Mouse (Mus musculus): ENCODE results near the gene Tmem205. TPM values are rescaled to one million over a fixed set of nuclear protein-coding genes. Genes with fewer than 3 reads are reported as not detected.
A peak's percentile ranks its signal among the peaks of the same experiment; 100 is the strongest.

Tmem205 gene
- polyA plus RNA-seq, 1 experiment from 2014 or later: 52.8 TPM

- no peak overlapping the region for H3K27ac ChIP-seq (replicated peaks)
- peaks cover 2% of the 10 kb centered on the region; the same call in 1 of the 2 replicates for H3K36me3 ChIP-seq
- no peak overlapping the region for H3K4me2 ChIP-seq
- H3K27me3 ChIP-seq (replicated peaks): no peaks in the 10 kb centered on the region
- no peak overlapping the region for H3K9ac ChIP-seq (replicated peaks)
- ATAC-seq (ENCODE audit: low FRiP score): no peak
- no peaks in the 10 kb centered on the region for H3K9me3 ChIP-seq (replicated peaks)
- WGBS: 96% methylated on average over 1 of the region's 1 CpGs
- no peak overlapping the region for H3K4me3 ChIP-seq (replicated peaks)
- H3K4me1 ChIP-seq: peaks cover 18% of the 10 kb centered on the region
Measured at GRCm38 (mm10) chr9:21925506-21925905, 1.9 kb downstream of the Tmem205 start.

DNA sequence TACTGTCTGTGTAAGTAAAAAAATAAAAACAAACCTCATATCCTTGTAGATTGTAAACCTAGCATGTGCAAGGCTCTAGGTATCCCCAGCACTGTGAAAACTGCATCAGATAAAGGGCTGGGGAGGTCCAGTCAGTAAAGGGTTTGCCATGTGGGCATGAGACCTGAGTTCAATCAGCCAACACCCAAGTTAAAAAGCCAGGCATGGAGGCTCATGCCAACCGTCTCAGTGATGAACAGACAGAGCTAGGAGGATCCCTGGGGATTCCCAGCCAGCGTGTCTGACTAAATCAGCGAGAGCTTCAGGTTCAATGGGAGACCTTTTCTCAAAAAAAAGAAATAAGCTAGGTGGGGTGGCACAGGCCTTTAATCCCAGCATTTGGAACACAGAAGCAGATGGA, 2.3 kb downstream of the Tmem205 start:
- Histone ChIP-seq H3K27ac (replicated peaks) (no peak overlapping the region), H3K9me3 (replicated peaks) (no peaks in the 10 kb centered on the region), H3K27me3 (replicated peaks) (no peaks in the 10 kb centered on the region), H3K4me2 (no peak overlapping the region), H3K36me3 (peaks cover 2% of the 10 kb centered on the region; the same call in 1 of the 2 replicates), H3K4me1 (peaks cover 18% of the 10 kb centered on the region), H3K9ac (replicated peaks) (no peak overlapping the region), H3K4me3 (replicated peaks) (no peak overlapping the region)
- 83% methylated on average over 3 of the region's 3 CpGs for WGBS
- no peak for ATAC-seq (ENCODE audit: low FRiP score)

DNA sequence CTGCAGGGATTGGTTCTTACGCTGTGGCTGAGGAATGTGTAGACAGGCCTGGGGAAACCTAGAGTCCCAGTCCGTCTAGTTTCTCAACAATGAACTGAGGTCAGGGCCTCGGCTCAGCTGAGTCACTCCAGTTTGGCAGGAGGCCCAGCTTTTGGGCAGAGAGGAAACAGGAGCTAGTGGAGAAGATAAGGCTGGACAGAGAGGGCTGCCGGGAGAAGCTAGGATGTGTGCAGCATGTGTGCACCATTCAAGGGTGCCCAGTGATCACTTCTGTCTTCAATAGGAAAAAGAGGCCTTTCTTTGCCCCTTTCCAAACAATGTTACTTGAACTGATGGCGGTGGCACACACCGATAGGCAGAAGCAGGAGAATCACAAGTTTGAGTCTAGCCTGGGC, 3.3 kb downstream of the Tmem205 start:
- ATAC-seq (ENCODE audit: low FRiP score): no peak
- WGBS: 76% methylated on average over 6 of the region's 6 CpGs
- Histone ChIP-seq H3K4me1 (peaks cover 18% of the 10 kb centered on the region), H3K36me3 (peaks cover 2% of the 10 kb centered on the region; the same call in 1 of the 2 replicates), H3K9me3 (replicated peaks) (no peaks in the 10 kb centered on the region), H3K4me2 (no peak overlapping the region), H3K27me3 (replicated peaks) (no peaks in the 10 kb centered on the region), H3K27ac (replicated peaks) (no peak overlapping the region), H3K4me3 (replicated peaks) (no peak overlapping the region), H3K9ac (replicated peaks) (no peak overlapping the region)

GRCm38 (mm10) chr9:21923490-21924098, 3.8 kb downstream of the Tmem205 start:
- Histone ChIP-seq H3K36me3 (peaks cover 2% of the 10 kb centered on the region; the same call in 1 of the 2 replicates), H3K4me1 (peaks cover 18% of the 10 kb centered on the region), H3K27me3 (replicated peaks) (no peaks in the 10 kb centered on the region), H3K4me2 (no peak overlapping the region), H3K9ac (replicated peaks) (no peak overlapping the region), H3K9me3 (replicated peaks) (no peaks in the 10 kb centered on the region), H3K4me3 (replicated peaks) (no peak overlapping the region), H3K27ac (replicated peaks) (no peak overlapping the region)
- 73% methylated on average over 3 of the region's 3 CpGs for WGBS
- no peak for ATAC-seq (ENCODE audit: low FRiP score)

- no peak overlapping the region for H3K4me2 ChIP-seq
- no peaks in the 10 kb centered on the region for H3K27me3 ChIP-seq (replicated peaks)
- 90% methylated on average over 4 of the region's 4 CpGs for WGBS
Measured at GRCm38 (mm10) chr9:21923036-21923435, 4.3 kb downstream of the Tmem205 start.

GRCm38 (mm10) chr9:21918692-21919384, 8.5 kb downstream of the Tmem205 start:
- ATAC-seq (ENCODE audit: low FRiP score): no peak

More at GRCm38 (mm10) chr9:21923036-21923435, 4.3 kb downstream of the Tmem205 start:
- Histone ChIP-seq H3K4me3 (replicated peaks) (no peak overlapping the region), H3K4me1 (peaks cover 23% of the 10 kb centered on the region), H3K27ac (replicated peaks) (no peak overlapping the region), H3K36me3 (peaks cover 2% of the 10 kb centered on the region; the same call in 1 of the 2 replicates), H3K9me3 (replicated peaks) (no peaks in the 10 kb centered on the region), H3K9ac (replicated peaks) (no peak overlapping the region)
- ATAC-seq (ENCODE audit: low FRiP score): no peak

DNA sequence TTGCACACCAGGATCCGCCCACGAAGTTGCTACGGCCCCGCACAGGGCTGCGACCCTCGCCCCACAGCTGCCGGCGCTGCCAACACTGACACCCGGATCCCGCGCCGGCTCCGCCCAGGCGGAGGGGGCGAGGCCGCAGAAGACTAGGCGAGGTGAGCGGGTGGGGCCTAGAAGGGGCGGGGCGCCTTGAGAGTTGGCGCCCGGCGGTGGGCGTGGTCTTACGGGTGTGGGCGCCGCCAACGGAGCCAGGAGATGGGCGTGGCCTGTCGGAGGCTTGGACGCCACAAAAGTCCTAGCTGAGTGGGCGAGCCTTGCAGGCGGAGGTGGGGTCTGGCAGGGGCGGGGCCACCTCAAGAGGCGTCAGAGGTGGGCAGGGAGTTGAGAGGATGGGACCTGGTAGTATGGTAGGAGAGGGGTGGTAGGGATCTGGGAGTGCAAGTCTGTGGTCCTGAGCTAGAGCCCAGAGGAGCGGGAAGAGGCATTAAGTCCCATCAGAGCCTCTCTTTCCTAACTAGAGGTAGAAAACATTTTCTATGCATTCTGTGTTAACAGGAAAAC, 9.2 kb downstream of the Tmem205 start, which contains the start of gene Rab3d:
Gene Rab3d (minus strand): TSS at position 158 of the 558 bp plus-strand sequence.
- peak within 1 kb of the TSS; percentile 68 for H3K4me3 ChIP-seq (replicated peaks)
- peak; percentile 90 for ATAC-seq (ENCODE audit: low FRiP score)
- under 1% methylated on average over 36 of the region's 36 CpGs for WGBS
- peaks cover 11% of the 10 kb centered on the region for H3K36me3 ChIP-seq
- peak within 1 kb of the TSS; percentile 71 for H3K27ac ChIP-seq (replicated peaks)
- peak within 1 kb of the TSS; percentile 65 for H3K9ac ChIP-seq (replicated peaks)
- peak within 1 kb of the TSS; percentile 87 for H3K4me2 ChIP-seq
- no peaks in the 10 kb centered on the region for H3K9me3 ChIP-seq (replicated peaks)
- 0 out of 2 replicates have a peak, but pooled peaks cover 3% of the 10 kb centered on the region for H3K27me3 ChIP-seq (replicated peaks)
- H3K4me1 ChIP-seq: peaks cover 15% of the 10 kb centered on the region

More at GRCm38 (mm10) chr9:21918692-21919384, 8.5 kb downstream of the Tmem205 start:
- Histone ChIP-seq H3K4me3 (replicated peaks) (peak overlapping the region; percentile 68), H3K27ac (replicated peaks) (no peak overlapping the region), H3K9ac (replicated peaks) (no peak overlapping the region), H3K36me3 (peaks cover 11% of the 10 kb centered on the region), H3K9me3 (replicated peaks) (no peaks in the 10 kb centered on the region), H3K4me2 (peak overlapping the region; percentile 87), H3K4me1 (peaks cover 15% of the 10 kb centered on the region), H3K27me3 (replicated peaks) (0 out of 2 replicates have a peak, but pooled peaks cover 3% of the 10 kb centered on the region)
- 23% methylated on average over 5 of the region's 5 CpGs for WGBS

DNA sequence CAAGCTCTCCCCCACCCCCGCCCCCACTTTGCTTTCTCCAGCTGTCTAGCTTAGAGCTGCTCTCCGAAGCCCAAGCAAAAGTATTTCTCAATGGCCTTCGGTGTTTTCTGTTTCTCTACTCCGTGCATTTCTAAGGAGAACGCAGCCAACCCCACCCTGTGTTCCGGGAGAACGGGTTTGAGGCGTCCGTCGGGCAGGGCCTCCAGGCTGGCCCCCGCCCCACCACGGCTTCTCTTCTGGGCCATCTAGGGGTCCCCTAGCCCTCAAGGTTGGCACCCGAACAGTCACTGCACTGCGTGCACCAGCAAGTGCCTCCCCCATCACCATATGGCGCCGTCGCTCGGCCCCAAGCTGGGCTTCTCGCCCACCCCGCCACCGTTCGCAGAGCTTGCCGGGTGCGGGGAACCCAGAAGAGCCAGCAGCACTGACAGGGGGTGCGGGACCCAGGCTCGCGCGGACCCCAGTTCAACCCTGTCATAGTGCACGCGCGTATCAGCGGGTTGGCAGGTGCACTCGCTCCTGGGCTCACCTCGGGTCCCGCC, 9.8 kb downstream of the Tmem205 start:
- ATAC-seq (ENCODE audit: low FRiP score): peak; percentile 79
- peaks cover 11% of the 10 kb centered on the region for H3K36me3 ChIP-seq
- H3K4me2 ChIP-seq: peak overlapping the region; percentile 87
- 2% methylated on average over 35 of the region's 35 CpGs for WGBS
- H3K9me3 ChIP-seq (replicated peaks): no peaks in the 10 kb centered on the region
- H3K4me3 ChIP-seq (replicated peaks): peak overlapping the region; percentile 68
- peak overlapping the region; percentile 65 for H3K9ac ChIP-seq (replicated peaks)
- peaks cover 15% of the 10 kb centered on the region for H3K4me1 ChIP-seq
- 0 out of 2 replicates have a peak, but pooled peaks cover 3% of the 10 kb centered on the region for H3K27me3 ChIP-seq (replicated peaks)
- peak overlapping the region; percentile 71 for H3K27ac ChIP-seq (replicated peaks)

DNA sequence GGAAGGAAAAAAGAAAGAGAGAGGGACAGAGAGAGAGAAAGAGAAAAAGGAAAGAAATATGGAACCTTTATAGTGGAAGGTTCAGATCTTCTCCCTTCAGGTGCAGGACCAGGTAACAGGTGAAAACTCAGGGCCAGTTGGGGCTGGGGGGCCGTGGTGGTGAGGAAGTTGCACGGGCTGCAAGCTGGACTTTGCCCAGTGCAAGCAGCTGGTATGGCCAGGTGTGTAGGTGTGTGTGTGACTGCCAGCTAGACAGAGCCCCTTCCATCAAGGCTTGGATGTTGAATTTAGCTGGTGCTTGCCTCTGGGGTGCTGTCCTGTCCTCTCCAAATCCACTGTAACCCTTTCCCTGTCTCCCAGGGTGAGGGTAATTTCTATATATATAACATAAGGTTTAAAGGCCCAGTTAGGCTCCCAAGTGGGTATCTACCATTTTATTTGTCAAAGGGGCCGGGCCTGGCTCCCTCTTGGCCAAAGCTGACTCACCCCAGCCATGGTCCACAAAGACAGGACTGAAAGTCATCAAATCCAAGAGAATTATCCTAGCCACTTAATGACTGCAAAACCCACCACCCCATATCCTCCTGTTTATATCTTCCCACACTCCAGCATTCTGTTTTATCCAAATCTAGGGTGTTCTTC, 10.4 kb downstream of the Tmem205 start:
- H3K4me1 ChIP-seq: peaks cover 15% of the 10 kb centered on the region
- H3K9ac ChIP-seq (replicated peaks): peak overlapping the region; percentile 65
- WGBS: 68% methylated on average over 3 of the region's 3 CpGs
- peak overlapping the region; percentile 68 for H3K4me3 ChIP-seq (replicated peaks)
- no peak for ATAC-seq (ENCODE audit: low FRiP score)
- no peaks in the 10 kb centered on the region for H3K9me3 ChIP-seq (replicated peaks)
- peak overlapping the region; percentile 87 for H3K4me2 ChIP-seq
- H3K36me3 ChIP-seq: peaks cover 11% of the 10 kb centered on the region
- H3K27ac ChIP-seq (replicated peaks): peak overlapping the region; percentile 71
- H3K27me3 ChIP-seq (replicated peaks): 0 out of 2 replicates have a peak, but pooled peaks cover 3% of the 10 kb centered on the region

DNA sequence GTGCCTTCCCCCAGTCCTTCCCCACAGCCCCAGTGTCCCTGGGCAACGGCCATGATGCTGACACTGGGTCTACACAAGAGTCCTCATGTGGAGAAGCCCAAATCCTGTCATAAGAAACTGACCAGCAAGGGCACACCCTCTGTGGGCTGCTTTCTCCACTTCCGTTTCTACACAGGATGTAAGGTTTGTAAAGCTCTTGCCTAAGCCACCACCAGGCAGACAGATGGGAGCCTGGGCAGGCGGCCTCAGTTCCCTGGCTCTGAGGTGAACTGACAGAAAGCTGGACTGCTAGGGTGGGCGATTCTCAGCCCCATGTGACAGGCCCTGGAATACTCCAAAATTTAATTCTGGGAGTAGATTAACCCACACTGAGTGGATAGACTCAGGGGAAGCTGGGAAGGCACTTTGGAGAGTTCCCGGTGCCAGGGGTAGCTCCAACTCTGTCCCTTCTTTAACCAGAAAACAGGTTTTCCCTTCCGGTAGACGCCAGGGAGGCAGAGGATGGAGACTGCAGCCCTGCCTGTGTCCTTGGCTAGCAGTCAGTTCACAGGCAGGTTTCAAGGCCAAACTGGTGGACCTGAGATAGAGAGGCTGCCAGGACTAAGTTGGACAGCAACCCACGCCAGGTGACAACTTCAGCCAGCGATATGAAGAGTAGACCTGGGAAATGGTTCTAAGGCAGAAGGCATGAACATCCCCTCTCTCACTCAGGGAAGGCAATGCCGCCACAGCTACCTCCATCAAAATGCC, 17.7 kb downstream of the Tmem205 start:
- Histone ChIP-seq H3K4me3 (replicated peaks) (no peak overlapping the region), H3K4me1 (no peaks in the 10 kb centered on the region), H3K36me3 (peaks cover 9% of the 10 kb centered on the region), H3K9ac (replicated peaks) (no peak overlapping the region), H3K27me3 (replicated peaks) (0 out of 2 replicates have a peak, but pooled peaks cover 4% of the 10 kb centered on the region), H3K9me3 (replicated peaks) (no peaks in the 10 kb centered on the region), H3K4me2 (no peak overlapping the region), H3K27ac (replicated peaks) (no peak overlapping the region)
- no peak for ATAC-seq (ENCODE audit: low FRiP score)
- WGBS: 82% methylated on average over 10 of the region's 10 CpGs

Measured in neural tube, embryonic 15.5 days (tissue).